In genomic region chr7:19012025-19012621, GRCm38 (mm10) we compare ENCODE assay signal across 8 mouse cellular contexts. TPM values are rescaled to one million over a fixed set of nuclear protein-coding genes. Genes with fewer than 3 reads are reported as not detected.
DNase-seq lines count a peak whose midpoint lies in the region; ATAC-seq and TF ChIP-seq lines count a peak whose summit lies in the region.
"Had no signal": no experiment of that assay in that cellular context is flagged by ENCODE, and none has a peak within 500 bp of the region (broad histone marks: within the 10 kb centered on the region; RNA-seq: fewer than 3 reads in every experiment).

No protein-coding gene starts in this region.

- peaks cover 18% of the 10 kb centered on the region for H3K4me1 ChIP-seq in forebrain, embryonic 15.5 days
- H3K4me1 ChIP-seq in intestine, embryonic 14.5 days (replicated peaks; ENCODE audit: control insufficient read depth, insufficient read depth, low read length), result peaks cover 14% of the 10 kb centered on the region
- peaks cover 20% of the 10 kb centered on the region for H3K4me1 ChIP-seq in lung, embryonic 16.5 days (replicated peaks; ENCODE audit: control insufficient read depth, insufficient read depth, low read length)
- H3K4me1 ChIP-seq in stomach, postnatal 0 days (replicated peaks; ENCODE audit: control insufficient read depth, insufficient read depth), result no peaks in the 10 kb centered on the region

- no peak for ATAC-seq in forebrain, embryonic 15.5 days (replicated peaks)
- ATAC-seq in intestine, embryonic 14.5 days (replicated peaks; ENCODE audit: low FRiP score, low TSS enrichment, low read depth), result peak; percentile 22; the same call in 1 of the 2 replicates
- peak; percentile 74 for ATAC-seq in lung, embryonic 16.5 days (ENCODE audit: low read depth)
- ATAC-seq in stomach, postnatal 0 days (ENCODE audit: low FRiP score, low TSS enrichment), result peak; percentile 53

- peak overlapping the region; percentile 27 for H3K4me3 ChIP-seq in forebrain, embryonic 15.5 days
- peak overlapping the region; percentile 25 for H3K4me3 ChIP-seq in intestine, embryonic 14.5 days (ENCODE audit: low read depth, low read length)
- peak overlapping the region; percentile 52 for H3K4me3 ChIP-seq in lung, embryonic 16.5 days (ENCODE audit: low read length)
- H3K4me3 ChIP-seq in stomach, postnatal 0 days (ENCODE audit: low read depth, low read length), result peak overlapping the region; percentile 30

- TF ChIP-seq CTCF in stomach, postnatal 0 days (IDR thresholded peaks at IDR 0.05; ENCODE audit: low read depth), result no peak

- H3K36me3 ChIP-seq in forebrain, embryonic 15.5 days, result peaks cover 7% of the 10 kb centered on the region
- H3K36me3 ChIP-seq in intestine, embryonic 14.5 days (ENCODE audit: control insufficient read depth, insufficient read depth, low read length), result peaks cover 4% of the 10 kb centered on the region
- H3K36me3 ChIP-seq in lung, embryonic 16.5 days (ENCODE audit: control insufficient read depth, insufficient read depth, low read length), result no peaks in the 10 kb centered on the region
- H3K36me3 ChIP-seq in stomach, postnatal 0 days (ENCODE audit: control insufficient read depth, insufficient read depth, low read length), result no peaks in the 10 kb centered on the region

- H3K27ac ChIP-seq in forebrain, embryonic 15.5 days (replicated peaks), result no peak overlapping the region
- H3K27ac ChIP-seq in intestine, embryonic 14.5 days (ENCODE audit: low read depth), result peak overlapping the region; percentile 70
- H3K27ac ChIP-seq in lung, embryonic 16.5 days (ENCODE audit: low read length), result peak overlapping the region; percentile 89
- peak overlapping the region; percentile 77 for H3K27ac ChIP-seq in stomach, postnatal 0 days (replicated peaks)

- WGBS in forebrain, embryonic 15.5 days, result 2% methylated on average over 31 of the region's 31 CpGs
- 3% methylated on average over 27 of the region's 31 CpGs for WGBS in intestine, embryonic 14.5 days
- WGBS in lung, embryonic 16.5 days, result under 1% methylated on average over 31 of the region's 31 CpGs
- WGBS in stomach, postnatal 0 days, result 1% methylated on average over 31 of the region's 31 CpGs

- no peaks in the 10 kb centered on the region for H3K27me3 ChIP-seq in forebrain, embryonic 15.5 days
- no peaks in the 10 kb centered on the region for H3K27me3 ChIP-seq in intestine, embryonic 14.5 days (replicated peaks; ENCODE audit: control insufficient read depth, insufficient read depth, low read length)
- no peaks in the 10 kb centered on the region for H3K27me3 ChIP-seq in lung, embryonic 16.5 days (ENCODE audit: control insufficient read depth, insufficient read depth, low read depth, low read length)
- H3K27me3 ChIP-seq in stomach, postnatal 0 days (ENCODE audit: control insufficient read depth, insufficient read depth, low read length), result no peaks in the 10 kb centered on the region

- DNase-seq in right cerebral cortex, postnatal 25 days, result peak; percentile 8
- DNase-seq in right cerebral cortex, adult 2 months (ENCODE audit: low spot score in 2 of 2), result no peak
- peak; percentile 70 for DNase-seq in intestine, embryonic 14.5 days (ENCODE audit: low spot score)
- DNase-seq in stomach, postnatal 0 days (ENCODE audit: low spot score), result peak; percentile 80
- DNase-seq in frontal cortex, postnatal 36 days (ENCODE audit: low spot score in 2 of 2), result no peak

- peak overlapping the region; percentile 50 for H3K4me2 ChIP-seq in forebrain, embryonic 15.5 days (replicated peaks)
- H3K4me2 ChIP-seq in intestine, embryonic 14.5 days (ENCODE audit: low read length), result peak overlapping the region; percentile 60
- peak overlapping the region; percentile 84 for H3K4me2 ChIP-seq in lung, embryonic 16.5 days (ENCODE audit: low read depth, low read length)
- peak overlapping the region; percentile 67 for H3K4me2 ChIP-seq in stomach, postnatal 0 days (replicated peaks; ENCODE audit: low read depth)

- no peaks in the 10 kb centered on the region for H3K9me3 ChIP-seq in forebrain, embryonic 15.5 days
- H3K9me3 ChIP-seq in intestine, embryonic 14.5 days (ENCODE audit: control insufficient read depth, low read length), result no peaks in the 10 kb centered on the region
- no peaks in the 10 kb centered on the region for H3K9me3 ChIP-seq in lung, embryonic 16.5 days (ENCODE audit: control insufficient read depth, low read length)
- H3K9me3 ChIP-seq in stomach, postnatal 0 days (ENCODE audit: control insufficient read depth, low read length), result no peaks in the 10 kb centered on the region

- TF ChIP-seq EP300 in stomach, postnatal 0 days (optimal IDR thresholded peaks at IDR 0.05), result no peak

- peak overlapping the region; percentile 43 for H3K9ac ChIP-seq in forebrain, embryonic 15.5 days (replicated peaks)
- H3K9ac ChIP-seq in intestine, embryonic 14.5 days (ENCODE audit: low read length), result peak overlapping the region; percentile 62
- peak overlapping the region; percentile 88 for H3K9ac ChIP-seq in lung, embryonic 16.5 days (ENCODE audit: low read length)
- peak overlapping the region; percentile 75 for H3K9ac ChIP-seq in stomach, postnatal 0 days (ENCODE audit: low read length)

RNA-seq across cellular contexts. Expression of gene Irf2bp1, which starts 8.3 kb away (rescaled TPM):
- 35.4 and 36.7 TPM in 2 replicates for polyA plus RNA-seq in forebrain, embryonic 15.5 days (2015; fragmentation: Nextera tagmentation; extraction: Ambion mirVana)
- 29.5 and 29.6 TPM in 2 replicates for polyA plus RNA-seq in intestine, embryonic 14.5 days (2014; fragmentation: Nextera tagmentation; extraction: Ambion mirVana)
- polyA plus RNA-seq in lung, embryonic 16.5 days (2015; fragmentation: Nextera tagmentation; extraction: Ambion mirVana), result 16.0 and 16.5 TPM in 2 replicates
- 9.8 and 12.0 TPM in 2 replicates for polyA plus RNA-seq in stomach, postnatal 0 days (2015; fragmentation: Nextera tagmentation; extraction: Ambion mirVana)

RNA-seq across cellular contexts. Expression of gene Foxa3, which starts 11.2 kb away (rescaled TPM):
- 0.18 TPM in 1 of 2 replicates, not detected in the other for polyA plus RNA-seq in forebrain, embryonic 15.5 days (2015; fragmentation: Nextera tagmentation; extraction: Ambion mirVana)
- polyA plus RNA-seq in intestine, embryonic 14.5 days (2014; fragmentation: Nextera tagmentation; extraction: Ambion mirVana), result 21.6 and 21.9 TPM in 2 replicates
- polyA plus RNA-seq in lung, embryonic 16.5 days (2015; fragmentation: Nextera tagmentation; extraction: Ambion mirVana), result 2.3 TPM in 2 replicates
- 39.2 and 46.0 TPM in 2 replicates for polyA plus RNA-seq in stomach, postnatal 0 days (2015; fragmentation: Nextera tagmentation; extraction: Ambion mirVana)
- polyA plus RNA-seq: brain, embryonic 14.5 days had no signal

RNA-seq across cellular contexts. Expression of gene Sympk, which starts 12.1 kb away (rescaled TPM):
- 34.8 and 35.4 TPM in 2 replicates for polyA plus RNA-seq in forebrain, embryonic 15.5 days (2015; fragmentation: Nextera tagmentation; extraction: Ambion mirVana)
- 23.9 and 26.1 TPM in 2 replicates for polyA plus RNA-seq in intestine, embryonic 14.5 days (2014; fragmentation: Nextera tagmentation; extraction: Ambion mirVana)
- polyA plus RNA-seq in lung, embryonic 16.5 days (2015; fragmentation: Nextera tagmentation; extraction: Ambion mirVana), result 27.4 and 27.5 TPM in 2 replicates
- polyA plus RNA-seq in stomach, postnatal 0 days (2015; fragmentation: Nextera tagmentation; extraction: Ambion mirVana), result 9.1 and 9.6 TPM in 2 replicates

RNA-seq across cellular contexts. Expression of gene Mypop, which starts 21.1 kb away (rescaled TPM):
- polyA plus RNA-seq in forebrain, embryonic 15.5 days (2015; fragmentation: Nextera tagmentation; extraction: Ambion mirVana), result 4.4 and 5.5 TPM in 2 replicates
- 2.8 and 3.2 TPM in 2 replicates for polyA plus RNA-seq in intestine, embryonic 14.5 days (2014; fragmentation: Nextera tagmentation; extraction: Ambion mirVana)
- 2.1 and 2.8 TPM in 2 replicates for polyA plus RNA-seq in lung, embryonic 16.5 days (2015; fragmentation: Nextera tagmentation; extraction: Ambion mirVana)
- polyA plus RNA-seq in stomach, postnatal 0 days (2015; fragmentation: Nextera tagmentation; extraction: Ambion mirVana), result 1.3 and 1.4 TPM in 2 replicates

RNA-seq across cellular contexts. Expression of gene Nanos2, which starts 24.9 kb away (rescaled TPM):
- polyA plus RNA-seq in forebrain, embryonic 15.5 days (2015; fragmentation: Nextera tagmentation; extraction: Ambion mirVana), result 0.60 and 1.2 TPM in 2 replicates
- polyA plus RNA-seq in intestine, embryonic 14.5 days (2014; fragmentation: Nextera tagmentation; extraction: Ambion mirVana), result not detected in 2 replicates
- not detected in 2 replicates for polyA plus RNA-seq in lung, embryonic 16.5 days (2015; fragmentation: Nextera tagmentation; extraction: Ambion mirVana)
- not detected in 2 replicates for polyA plus RNA-seq in stomach, postnatal 0 days (2015; fragmentation: Nextera tagmentation; extraction: Ambion mirVana)

Comparison
In these comparisons a context has a peak if more than half of its experiments do, and no peak if none do; other contexts are left out.
1. DNase-seq: peak in right cerebral cortex, postnatal 25 days (single experiment), intestine, embryonic 14.5 days (single experiment) and stomach, postnatal 0 days (single experiment); none in right cerebral cortex, adult 2 months (0 of 2) and frontal cortex, postnatal 36 days (0 of 2).
2. Peak in every context shown above with its lines, with median percentiles within 50 percentile points of each other: H3K4me2 ChIP-seq, H3K4me3 ChIP-seq and H3K9ac ChIP-seq.